Mouse (Mus musculus): ENCODE results near the gene Il33.

Il33 gene

GRCm38 (mm10) chr19:30001550-30001949 is 76.6 kb downstream of the Il33 start:
- DNase-seq, result no peak

- no peak for DNase-seq
These were observed 78.7 kb downstream of the Il33 start, which contains the start of gene Trpd52l3 for GRCm38 (mm10) chr19:30003621-30004020. TSS of gene Trpd52l3 (plus strand) at chr19:30003790.

- no peak for DNase-seq
These were observed 81.5 kb downstream of the Il33 start for GRCm38 (mm10) chr19:30006371-30006770.

Data from right cerebral cortex, postnatal 4 days (tissue).